Mouse (Mus musculus) adrenal gland, adult 18-20 months (tissue): ENCODE measurements around the gene Sh3bgrl3. TPM values are rescaled to one million over a fixed set of nuclear protein-coding genes. Genes with fewer than 3 reads are reported as not detected.
A peak's percentile ranks its signal among the peaks of the same experiment; 100 is the strongest.

Experiments
- DNase-seq, 2 experiments: peaks; one replicate each; pipeline ENCODE4 v3.0.0; 2021 to 2022; ENCODE audit warnings: low spot score in 2 of 2
- total RNA-seq, 2 experiments: library from RNA; stranded (reverse); gene quantifications; 1 replicate in 1 of 2; 2 replicates in 1 of 2; pipeline ENCODE4 v1.2.3; 2021

Gene Sh3bgrl3
- total RNA-seq, 2 experiments from 2014 or later = 73.4 to 102 TPM

GRCm38 (mm10) chr4:134084999-134085398 is 43.6 kb downstream of the Sh3bgrl3 start:
- DNase-seq = no peak

- DNase-seq = no peak
Observed at GRCm38 (mm10) chr4:134082460-134082859, 46.1 kb downstream of the Sh3bgrl3 start.

- peak; percentile 46 to 54 for DNase-seq
Observed at GRCm38 (mm10) chr4:134081730-134082386, 46.7 kb downstream of the Sh3bgrl3 start.

GRCm38 (mm10) chr4:134080674-134081073 is 47.9 kb downstream of the Sh3bgrl3 start:
- DNase-seq = no peak

GRCm38 (mm10) chr4:134078694-134079093 is 49.9 kb downstream of the Sh3bgrl3 start:
- DNase-seq = no peak

Other genes starting within 250 kb of the Sh3bgrl3 start
- gene Rps6ka1, start 241.0 kb downstream of the Sh3bgrl3 start, total RNA-seq = 10 to 100 TPM; 11.1 to 17.2 TPM
- 100 to 1,000 TPM in 1 of 2 experiments, 10 to 100 TPM in 1; 79.3 to 181 TPM for gene Hmgn2, start 160.1 kb downstream of the Sh3bgrl3 start, total RNA-seq
- 10 to 100 TPM; 39.1 to 46.2 TPM for gene Dhdds, start 127.9 kb downstream of the Sh3bgrl3 start, total RNA-seq
- gene Lin28a, start 109.9 kb downstream of the Sh3bgrl3 start, total RNA-seq = not detected
- under 1 TPM in 1 of 2 experiments, not detected in 1; 0.32 TPM for gene Zfp683, start 75.0 kb downstream of the Sh3bgrl3 start, total RNA-seq
- under 1 TPM in 1 of 2 experiments, not detected in 1; 0.13 TPM for gene Crybg2, start 68.0 kb downstream of the Sh3bgrl3 start, total RNA-seq
- gene Cd52, start 33.7 kb downstream of the Sh3bgrl3 start, total RNA-seq = 10 to 100 TPM; 14.0 to 19.9 TPM
- 10 to 100 TPM in 1 of 2 experiments, 1 to 10 TPM in 1; 8.7 to 12.6 TPM for gene Ubxn11, start 26.2 kb downstream of the Sh3bgrl3 start, total RNA-seq
- gene Cep85, start 58.3 kb upstream of the Sh3bgrl3 start, total RNA-seq = 10 to 100 TPM; 12.9 to 15.4 TPM
- gene Gm7534, start 74.2 kb upstream of the Sh3bgrl3 start, total RNA-seq = not detected
- not detected for gene Catsper4, start 98.6 kb upstream of the Sh3bgrl3 start, total RNA-seq
- gene Cnksr1, start 109.6 kb upstream of the Sh3bgrl3 start, total RNA-seq = under 1 TPM; 0.66 to 0.99 TPM
- gene E130218I03Rik, start 114.9 kb upstream of the Sh3bgrl3 start, total RNA-seq = not detected
- 10 to 100 TPM; 10.5 to 10.8 TPM for gene Zfp593, start 116.8 kb upstream of the Sh3bgrl3 start, total RNA-seq
- gene Gm30191, start 118.1 kb upstream of the Sh3bgrl3 start, total RNA-seq = not detected
- 10 to 100 TPM in 1 of 2 experiments, 1 to 10 TPM in 1; 9.3 to 10.0 TPM for gene Grrp1, start 125.3 kb upstream of the Sh3bgrl3 start, total RNA-seq
- 10 to 100 TPM; 14.0 to 22.5 TPM for gene Pdik1l, start 159.1 kb upstream of the Sh3bgrl3 start, total RNA-seq
- under 1 TPM in 1 of 2 experiments, not detected in 1; 0.32 TPM for gene Trim63, start 186.3 kb upstream of the Sh3bgrl3 start, total RNA-seq
- 10 to 100 TPM; 28.9 to 47.4 TPM for gene Slc30a2, start 214.4 kb upstream of the Sh3bgrl3 start, total RNA-seq